Mouse (Mus musculus) gastrocnemius, postnatal 4 days (tissue): ENCODE data around the gene Taf9. TPM values are rescaled to one million over a fixed set of nuclear protein-coding genes. Genes with fewer than 3 reads are reported as not detected.
A peak's percentile ranks its signal among the peaks of the same experiment; 100 is the strongest.

ENCODE experiments used
- DNase-seq, 2 experiments: peaks; one replicate each; pipeline ENCODE4 v3.0.0; 2021 to 2022; ENCODE audit warnings: low spot score in 2 of 2, mixed read lengths in 2 of 2
- total RNA-seq, 2 experiments: library from RNA; stranded (reverse); gene quantifications; 2 replicates each; pipeline ENCODE4 v1.2.3; 2021

Gene Taf9
- total RNA-seq, 2 experiments from 2014 or later = 16.3 to 19.0 TPM

DNA sequence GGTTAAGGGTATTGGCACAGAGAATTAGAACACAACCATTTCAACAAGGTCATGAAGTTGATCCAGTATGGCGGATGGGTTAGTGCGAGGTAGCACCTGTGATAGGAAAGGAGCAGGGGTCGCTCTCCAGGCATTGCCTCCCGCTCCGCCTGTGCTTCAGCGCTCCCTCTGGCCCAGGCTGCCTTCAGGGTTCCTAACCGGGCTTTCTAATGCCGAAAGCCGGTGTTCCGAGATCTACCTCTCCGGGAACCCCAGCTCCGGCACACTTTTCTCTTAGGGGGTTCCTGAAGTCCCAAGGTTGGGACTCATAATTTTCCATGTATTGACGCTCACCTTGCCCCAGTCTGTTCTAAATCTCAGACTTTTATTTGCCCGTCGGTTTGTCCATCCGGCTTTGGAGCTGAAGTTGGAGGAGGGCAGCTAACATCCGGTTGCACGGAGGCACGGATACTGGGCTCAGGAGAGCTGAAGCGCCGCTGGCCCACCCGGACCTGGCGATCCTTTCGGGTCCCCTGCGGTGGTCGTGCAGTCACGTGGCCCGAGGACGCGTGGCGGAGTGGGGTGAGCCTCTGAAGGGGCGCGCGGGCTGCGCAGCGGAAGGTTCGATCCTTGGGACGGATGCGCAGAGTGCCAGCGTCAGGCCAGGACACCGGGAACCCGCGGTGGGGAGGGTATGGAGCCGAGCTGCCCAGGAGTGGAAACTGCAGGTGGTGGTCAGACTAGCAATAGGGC, 18.1 kb downstream of the Taf9 start, which contains the start of gene Ccdc125:
Gene Ccdc125 (plus strand): TSS at position 427 of the 732 bp plus-strand sequence.
- DNase-seq = peak in 1 of 2 experiments; percentile 23

DNA sequence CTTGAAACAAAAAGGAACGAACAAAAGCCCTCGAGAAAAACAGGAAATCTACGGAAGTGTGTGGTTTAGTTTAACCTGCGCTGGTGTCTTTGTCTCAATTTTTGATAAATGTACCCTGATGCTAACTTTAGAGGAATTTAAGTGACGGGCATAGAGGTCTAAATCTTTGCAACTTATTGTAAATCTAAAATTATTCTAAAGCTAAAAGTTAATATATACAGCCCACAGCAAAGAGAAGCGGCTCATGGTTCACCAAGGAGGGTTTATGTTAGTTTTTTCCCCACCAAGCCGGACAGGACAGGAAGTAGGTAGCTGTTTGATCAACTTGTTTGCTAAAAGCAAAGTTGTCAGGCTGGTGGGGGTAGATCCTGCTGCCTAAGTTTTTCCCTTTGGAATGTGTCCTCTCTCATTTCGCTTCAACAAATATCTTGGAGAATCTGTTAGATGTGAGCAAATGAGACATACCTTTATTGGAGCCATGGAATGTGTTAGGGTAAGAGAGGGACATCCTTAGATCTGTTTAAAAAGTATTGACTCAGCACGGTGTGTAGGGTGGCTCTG, 18.9 kb downstream of the Taf9 start:
- DNase-seq = no peak

- DNase-seq = no peak
Observed at GRCm38 (mm10) chr13:100675936-100676635, 24.7 kb downstream of the Taf9 start.

GRCm38 (mm10) chr13:100681615-100682014, 30.2 kb downstream of the Taf9 start:
- no peak for DNase-seq

DNA sequence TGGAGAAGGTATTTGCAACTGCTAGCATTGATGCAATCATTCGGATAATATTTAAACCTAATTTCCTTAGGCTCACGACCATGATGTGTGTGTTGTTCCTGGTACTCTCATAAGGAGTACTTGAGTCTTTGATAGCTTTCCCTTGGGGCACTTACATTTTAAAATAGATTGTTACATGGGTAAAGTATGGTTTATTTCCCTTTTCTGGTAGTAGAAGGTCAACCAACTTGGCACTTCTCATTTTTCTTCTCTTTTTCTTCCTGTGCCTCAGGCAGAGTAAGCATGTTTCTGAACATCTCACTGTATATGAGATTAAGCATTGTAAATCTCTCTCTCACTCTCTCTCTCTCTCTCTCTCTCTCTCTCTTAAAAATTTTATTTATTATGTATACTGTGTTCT, 31.5 kb downstream of the Taf9 start:
- no peak for DNase-seq

- no peak for DNase-seq
Observed at GRCm38 (mm10) chr13:100684355-100684754, 33.0 kb downstream of the Taf9 start.

DNA sequence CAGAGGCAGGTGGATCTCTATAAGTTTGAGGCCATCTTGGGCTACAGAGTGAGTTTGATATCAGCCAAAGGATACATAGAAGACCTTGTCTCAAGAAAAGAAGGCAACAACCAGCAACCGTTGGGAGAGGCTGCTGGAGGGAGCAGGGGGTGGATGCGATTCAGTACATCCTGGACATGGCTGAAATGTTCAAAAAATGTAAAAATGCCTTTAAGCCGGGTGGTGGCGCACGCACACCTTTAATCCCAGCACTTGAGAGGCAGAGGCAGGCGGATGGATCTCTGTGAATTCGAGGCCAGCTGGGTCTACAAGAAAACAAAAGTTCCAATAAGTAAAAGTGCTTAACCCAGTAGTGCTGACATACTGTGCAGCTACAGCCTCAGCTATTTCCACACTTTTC, 36.1 kb downstream of the Taf9 start:
- DNase-seq = no peak

DNA sequence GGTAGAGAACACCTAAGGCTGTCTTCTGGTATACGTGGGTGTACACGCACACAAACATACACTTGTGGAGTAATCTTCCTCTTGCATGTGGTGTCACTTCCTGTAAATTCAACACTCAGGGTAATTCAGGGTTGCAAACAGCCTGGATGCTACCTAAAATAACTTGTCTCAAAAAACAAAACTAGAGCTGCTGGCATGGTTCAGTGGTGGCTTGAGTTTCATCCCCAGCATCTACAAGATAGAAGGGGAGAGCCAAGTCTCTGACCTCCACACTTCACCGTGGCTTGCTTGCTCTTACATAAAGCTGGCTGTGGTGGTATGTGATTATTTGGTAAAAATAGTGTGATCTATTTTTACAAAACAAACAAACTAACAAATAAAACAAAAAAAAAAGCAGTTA, 46.2 kb downstream of the Taf9 start:
- no peak for DNase-seq

DNA sequence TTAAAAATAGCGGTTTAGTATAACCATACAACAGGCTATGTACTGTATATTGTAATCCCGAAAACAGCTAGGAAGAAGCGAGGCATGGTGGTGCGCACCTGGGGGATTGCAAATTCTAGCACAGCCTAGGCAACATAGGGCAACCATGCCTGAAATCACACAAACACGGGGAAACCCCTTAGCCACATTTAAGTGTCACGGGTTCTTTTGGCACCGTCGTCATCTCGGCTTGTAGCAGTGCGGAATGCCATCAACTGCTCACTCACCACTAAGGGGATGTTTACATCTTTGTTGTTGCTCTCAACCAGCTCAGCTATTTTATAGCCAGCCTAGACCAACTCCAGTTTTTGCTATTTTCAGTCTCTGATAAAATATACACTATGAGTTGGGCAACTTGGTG, 47.5 kb downstream of the Taf9 start:
- DNase-seq = no peak

- no peak for DNase-seq
Observed at GRCm38 (mm10) chr13:100703468-100703867, 52.1 kb downstream of the Taf9 start.

Other genes with a start within 250 kb of the Taf9 start
- gene Naip1, start 198.7 kb upstream of the Taf9 start, total RNA-seq = under 1 TPM in 1 of 2 experiments, not detected in 1; 0.08 TPM
- 10 to 100 TPM; 26.4 to 27.9 TPM for gene Gtf2h2, start 159.0 kb upstream of the Taf9 start, total RNA-seq
- under 1 TPM; 0.29 to 0.54 TPM for gene Ocln, start 98.9 kb upstream of the Taf9 start, total RNA-seq
- gene Marveld2, start 34.6 kb upstream of the Taf9 start, total RNA-seq = 1 to 10 TPM; 4.3 to 4.5 TPM
- gene Ak6, start 600 bp upstream of the Taf9 start, total RNA-seq = 10 to 100 TPM; 72.5 to 74.0 TPM
- gene Rad17, start 528 bp upstream of the Taf9 start, total RNA-seq = 10 to 100 TPM; 14.7 to 15.4 TPM
- gene Ccdc125, start 18.1 kb downstream of the Taf9 start, total RNA-seq = 1 to 10 TPM; 1.0 to 1.5 TPM
- gene Cdk7, start 79.4 kb downstream of the Taf9 start, total RNA-seq = 10 to 100 TPM; 34.7 to 38.2 TPM
- gene Mrps36, start 93.1 kb downstream of the Taf9 start, total RNA-seq = 10 to 100 TPM; 81.4 to 83.7 TPM
- gene Cenph, start 124.3 kb downstream of the Taf9 start, total RNA-seq = 1 to 10 TPM; 5.5 to 6.4 TPM
- 10 to 100 TPM; 25.4 to 29.3 TPM for gene Ccnb1, start 135.0 kb downstream of the Taf9 start, total RNA-seq
- 10 to 100 TPM; 31.0 to 31.9 TPM for gene Slc30a5, start 181.8 kb downstream of the Taf9 start, total RNA-seq